Mouse (Mus musculus): ENCODE measurements at regions not wholly inside any gene's neighbourhood (a gene's known extent, or its start where the extent isn't known, plus 50 kb on each side); places are given as distances from the start of the nearest gene placed in this dataset.

DNA sequence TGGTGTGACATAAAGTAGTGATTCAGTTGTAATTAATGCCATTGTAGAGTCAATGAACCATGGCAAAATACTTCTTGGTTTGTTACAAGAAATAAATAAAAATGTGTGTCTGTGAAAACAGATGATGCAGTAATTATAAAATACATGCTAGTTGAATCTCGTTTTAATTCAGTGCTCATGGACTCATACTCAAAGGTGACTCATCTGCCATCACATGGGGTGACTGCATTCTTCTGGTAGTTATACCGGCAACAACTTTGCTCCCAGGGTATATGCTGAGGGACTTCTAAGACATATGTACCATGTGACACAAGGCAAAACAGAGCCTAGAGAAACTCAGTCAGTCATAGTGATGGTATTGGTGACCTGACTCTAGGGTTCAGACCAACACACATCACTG lies 130.1 kb upstream of the Slc7a14 start:
- no peak for DNase-seq

DNA sequence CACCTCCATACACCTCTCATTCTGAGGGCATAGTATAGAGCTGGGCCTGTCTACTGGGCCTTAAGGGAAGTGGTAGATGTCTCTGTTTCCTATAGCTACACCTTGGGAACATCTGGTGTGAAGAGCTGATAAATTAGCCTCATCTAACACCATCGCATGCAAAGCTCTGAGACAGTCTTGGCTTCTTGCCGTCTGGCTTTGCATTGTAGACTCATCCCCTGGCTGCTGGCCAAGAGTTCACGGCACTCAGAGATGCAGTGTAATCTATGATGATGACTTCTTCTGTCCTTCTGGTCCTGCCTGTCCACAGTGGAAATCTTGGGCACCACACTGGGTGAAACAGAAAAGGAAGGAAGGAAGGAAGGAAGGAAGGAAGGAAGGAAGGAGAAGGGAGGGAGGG lies 127.8 kb upstream of the Slc7a14 start:
- ATAC-seq (no peak), DNase-seq (no peak)
- WGBS = 63% methylated on average over 3 of the region's 3 CpGs
- Histone ChIP-seq H3K4me1 (ENCODE audit: insufficient read depth) (no peaks in the 10 kb centered on the region), H3K4me3 (ENCODE audit: low read depth, low read length) (no peak overlapping the region), H3K27me3 (ENCODE audit: insufficient read depth, low read length) (no peaks in the 10 kb centered on the region), H3K9me3 (ENCODE audit: low read length) (no peaks in the 10 kb centered on the region), H3K27ac (ENCODE audit: low read depth, low read length) (no peak overlapping the region), H3K4me2 (ENCODE audit: low read depth) (no peak overlapping the region), H3K9ac (no peak overlapping the region), H3K36me3 (ENCODE audit: insufficient read depth) (no peaks in the 10 kb centered on the region)
- TF ChIP-seq CTCF (IDR thresholded peaks at IDR 0.05; ENCODE audit: low read depth) = no peak

More for the DNA sequence above, 130.1 kb upstream of the Slc7a14 start:
- Histone ChIP-seq H3K9ac (no peak overlapping the region), H3K4me3 (ENCODE audit: low read depth, low read length) (no peak overlapping the region), H3K36me3 (ENCODE audit: insufficient read depth) (no peaks in the 10 kb centered on the region), H3K27ac (ENCODE audit: low read depth, low read length) (no peak overlapping the region), H3K9me3 (ENCODE audit: low read length) (no peaks in the 10 kb centered on the region), H3K27me3 (ENCODE audit: insufficient read depth, low read length) (no peaks in the 10 kb centered on the region), H3K4me2 (ENCODE audit: low read depth) (no peak overlapping the region), H3K4me1 (ENCODE audit: insufficient read depth) (no peaks in the 10 kb centered on the region)
- WGBS = 88% methylated on average over 2 of the region's 2 CpGs
- no peak for TF ChIP-seq CTCF (IDR thresholded peaks at IDR 0.05; ENCODE audit: low read depth)
- ATAC-seq = no peak

DNA sequence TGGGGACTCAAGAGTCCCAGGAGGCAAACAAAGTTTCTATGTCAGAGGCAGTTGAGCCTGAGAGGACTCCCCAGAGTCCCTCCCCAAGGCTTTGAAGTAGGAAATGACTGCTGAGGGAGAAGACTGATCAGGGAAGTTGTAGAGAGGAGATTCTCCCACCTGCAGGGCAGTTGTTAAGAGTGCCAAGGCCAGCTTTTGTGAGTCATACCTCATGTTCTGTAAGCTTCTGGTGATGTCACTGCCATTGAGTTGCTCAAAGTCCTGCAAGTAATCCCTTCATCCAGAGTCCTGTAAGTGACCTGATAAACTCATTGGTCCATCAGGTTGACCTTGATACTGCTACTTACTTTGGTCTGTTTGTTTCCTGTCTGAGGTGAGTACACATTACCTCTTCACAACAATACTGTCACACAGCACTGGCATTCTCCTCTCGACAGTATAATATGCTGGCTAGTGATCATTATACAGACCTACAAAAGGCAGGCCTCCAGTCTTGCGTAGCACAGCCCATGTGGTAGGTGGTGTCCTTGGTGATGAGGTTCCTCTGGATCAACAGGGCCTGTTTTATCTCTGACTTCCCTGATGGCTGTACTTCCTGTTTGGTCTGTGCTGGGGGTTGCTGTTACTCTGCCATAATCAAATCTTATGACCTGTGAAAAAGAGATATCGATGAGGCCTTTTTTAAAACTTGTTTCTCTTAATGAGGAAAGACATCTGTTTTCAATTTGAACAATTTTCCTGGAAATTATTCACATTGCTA lies 125.2 kb upstream of the Slc7a14 start:
- no peak overlapping the region for H3K9ac ChIP-seq
- ATAC-seq = peak; percentile 70

DNA sequence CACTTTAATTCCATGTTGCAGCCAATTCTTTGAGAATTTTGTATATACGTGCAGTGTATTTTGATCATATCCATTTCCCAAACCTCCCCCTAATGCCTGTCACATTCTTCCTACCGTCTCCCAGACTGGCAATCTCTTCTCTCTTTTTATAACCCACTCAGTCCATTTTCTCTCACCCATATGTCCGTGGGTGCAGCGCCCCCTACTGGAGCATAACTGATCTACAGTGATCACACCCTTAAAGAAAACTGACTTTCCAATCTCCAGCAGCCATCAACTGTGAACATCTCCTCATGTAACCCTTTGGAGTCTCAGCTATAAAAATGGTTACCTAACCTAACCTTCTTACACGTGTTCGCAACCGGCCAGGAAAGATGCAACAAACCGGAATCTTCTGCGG lies 123.0 kb upstream of the Slc7a14 start:
- peak; percentile 19 for TF ChIP-seq CTCF (IDR thresholded peaks at IDR 0.05; ENCODE audit: low read depth)
- ATAC-seq = no peak
- WGBS = 82% methylated on average over 9 of the region's 9 CpGs

More for the DNA sequence above, 125.2 kb upstream of the Slc7a14 start:
- H3K4me2 ChIP-seq (ENCODE audit: low read depth) = no peak overlapping the region
- no peaks in the 10 kb centered on the region for H3K4me1 ChIP-seq (ENCODE audit: insufficient read depth)
- WGBS = 68% methylated on average over 3 of the region's 3 CpGs
- H3K27me3 ChIP-seq (ENCODE audit: insufficient read depth, low read length) = no peaks in the 10 kb centered on the region
- no peaks in the 10 kb centered on the region for H3K36me3 ChIP-seq (ENCODE audit: insufficient read depth)
- TF ChIP-seq CTCF (IDR thresholded peaks at IDR 0.05; ENCODE audit: low read depth) = no peak
- no peak overlapping the region for H3K4me3 ChIP-seq (ENCODE audit: low read depth, low read length)
- no peak overlapping the region for H3K27ac ChIP-seq (ENCODE audit: low read depth, low read length)
- no peaks in the 10 kb centered on the region for H3K9me3 ChIP-seq (ENCODE audit: low read length)
- DNase-seq = no peak

DNA sequence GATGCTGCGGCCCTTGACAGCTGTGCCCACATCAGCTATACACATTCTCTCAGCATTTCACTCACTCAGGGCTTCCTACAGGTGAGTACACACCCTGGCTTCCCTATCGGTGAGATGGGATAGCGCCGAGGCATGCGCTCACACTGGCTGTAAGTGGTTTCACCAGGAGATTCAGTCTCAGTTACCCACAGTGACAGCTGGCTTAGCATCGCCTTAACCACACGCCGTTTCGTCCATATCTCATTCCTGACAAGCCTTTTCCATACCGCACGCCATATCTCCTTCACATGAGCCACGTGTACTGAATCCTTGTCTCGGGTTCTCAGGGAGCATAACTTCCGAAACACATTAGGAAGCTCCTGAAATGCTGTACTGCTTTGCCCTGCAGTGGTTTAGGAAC lies 113.3 kb upstream of the Slc7a14 start:
- Histone ChIP-seq H3K9me3 (ENCODE audit: low read length) (no peaks in the 10 kb centered on the region), H3K36me3 (ENCODE audit: insufficient read depth) (no peaks in the 10 kb centered on the region), H3K4me3 (ENCODE audit: low read depth, low read length) (no peak overlapping the region), H3K27ac (ENCODE audit: low read depth, low read length) (no peak overlapping the region), H3K27me3 (ENCODE audit: insufficient read depth, low read length) (no peaks in the 10 kb centered on the region), H3K4me2 (ENCODE audit: low read depth) (no peak overlapping the region), H3K4me1 (ENCODE audit: insufficient read depth) (no peaks in the 10 kb centered on the region), H3K9ac (no peak overlapping the region)
- no peak for DNase-seq
- 93% methylated on average over 14 of the region's 14 CpGs for WGBS
- no peak for ATAC-seq
- TF ChIP-seq CTCF (IDR thresholded peaks at IDR 0.05; ENCODE audit: low read depth) = no peak

More for the DNA sequence above, 123.0 kb upstream of the Slc7a14 start:
- Histone ChIP-seq H3K4me2 (ENCODE audit: low read depth) (no peak overlapping the region), H3K27ac (ENCODE audit: low read depth, low read length) (no peak overlapping the region), H3K27me3 (ENCODE audit: insufficient read depth, low read length) (no peaks in the 10 kb centered on the region), H3K9ac (no peak overlapping the region), H3K36me3 (ENCODE audit: insufficient read depth) (no peaks in the 10 kb centered on the region), H3K4me1 (ENCODE audit: insufficient read depth) (no peaks in the 10 kb centered on the region), H3K9me3 (ENCODE audit: low read length) (no peaks in the 10 kb centered on the region), H3K4me3 (ENCODE audit: low read depth, low read length) (no peak overlapping the region)
- no peak for DNase-seq

DNA sequence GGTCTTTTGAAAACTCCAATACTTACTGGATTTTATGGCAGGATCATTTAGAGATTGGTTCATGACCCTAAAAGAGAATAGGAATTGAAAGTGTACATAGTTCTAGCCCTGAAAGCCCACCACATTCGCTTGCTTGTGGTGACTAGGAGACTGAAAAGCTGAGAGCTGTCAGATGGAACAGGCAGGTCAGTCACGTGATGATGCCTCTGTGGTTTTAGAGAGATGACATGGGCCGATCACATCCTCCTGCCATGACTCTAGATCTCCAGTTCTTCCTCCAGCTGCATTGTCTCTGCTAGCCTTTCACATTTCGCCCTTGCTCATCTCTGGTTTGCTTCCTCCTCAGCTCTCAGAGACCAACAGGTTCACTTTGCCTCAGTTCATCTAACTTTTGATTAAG lies 98.6 kb upstream of the Slc7a14 start:
- no peak for DNase-seq
- no peak for TF ChIP-seq CTCF (IDR thresholded peaks at IDR 0.05; ENCODE audit: low read depth)
- no peaks in the 10 kb centered on the region for H3K36me3 ChIP-seq (ENCODE audit: insufficient read depth)
- no peak overlapping the region for H3K4me2 ChIP-seq (ENCODE audit: low read depth)
- H3K27ac ChIP-seq (ENCODE audit: low read depth, low read length) = no peak overlapping the region
- no peaks in the 10 kb centered on the region for H3K27me3 ChIP-seq (ENCODE audit: insufficient read depth, low read length)
- no peak overlapping the region for H3K9ac ChIP-seq
- H3K9me3 ChIP-seq (ENCODE audit: low read length) = no peaks in the 10 kb centered on the region
- H3K4me1 ChIP-seq (ENCODE audit: insufficient read depth) = no peaks in the 10 kb centered on the region
- no peak for ATAC-seq
- no peak overlapping the region for H3K4me3 ChIP-seq (ENCODE audit: low read depth, low read length)
- 81% methylated on average over 4 of the region's 4 CpGs for WGBS

DNA sequence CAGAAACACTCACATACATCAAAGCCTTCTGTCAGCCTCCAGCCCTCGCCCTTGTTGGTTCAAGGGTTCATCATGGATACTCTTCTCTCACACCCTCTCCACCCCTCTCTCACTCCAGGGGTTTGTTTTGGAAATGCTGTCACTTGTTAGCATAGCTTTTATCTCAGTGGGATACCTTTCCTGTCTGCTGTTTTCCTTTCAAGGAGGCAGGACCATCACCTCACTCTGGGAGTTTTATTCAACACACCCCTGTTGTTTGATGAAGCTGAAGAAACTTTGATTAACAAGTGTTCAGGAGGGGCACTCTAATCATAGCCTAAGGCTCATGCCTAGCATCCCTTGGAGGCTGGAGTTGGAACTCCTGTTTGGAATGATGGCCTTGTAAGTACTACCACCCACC lies 95.7 kb upstream of the Slc7a14 start:
- no peaks in the 10 kb centered on the region for H3K9me3 ChIP-seq (ENCODE audit: low read length)
- H3K27me3 ChIP-seq (ENCODE audit: insufficient read depth, low read length) = no peaks in the 10 kb centered on the region
- H3K36me3 ChIP-seq (ENCODE audit: insufficient read depth) = no peaks in the 10 kb centered on the region
- no peak for TF ChIP-seq CTCF (IDR thresholded peaks at IDR 0.05; ENCODE audit: low read depth)
- H3K9ac ChIP-seq = no peak overlapping the region
- ATAC-seq = no peak
- H3K4me1 ChIP-seq (ENCODE audit: insufficient read depth) = no peaks in the 10 kb centered on the region
- no peak overlapping the region for H3K27ac ChIP-seq (ENCODE audit: low read depth, low read length)
- WGBS = 16% methylated on average over 1 of the region's 1 CpGs
- DNase-seq = no peak
- no peak overlapping the region for H3K4me3 ChIP-seq (ENCODE audit: low read depth, low read length)
- H3K4me2 ChIP-seq (ENCODE audit: low read depth) = no peak overlapping the region

All from forebrain, postnatal 0 days (tissue).